Mouse (Mus musculus): ENCODE data around the gene Sh3bgrl3. TPM values are rescaled to one million over a fixed set of nuclear protein-coding genes. Genes with fewer than 3 reads are reported as not detected.

Gene Sh3bgrl3
- total RNA-seq, 2 experiments from 2014 or later: 250 to 270 TPM

DNA sequence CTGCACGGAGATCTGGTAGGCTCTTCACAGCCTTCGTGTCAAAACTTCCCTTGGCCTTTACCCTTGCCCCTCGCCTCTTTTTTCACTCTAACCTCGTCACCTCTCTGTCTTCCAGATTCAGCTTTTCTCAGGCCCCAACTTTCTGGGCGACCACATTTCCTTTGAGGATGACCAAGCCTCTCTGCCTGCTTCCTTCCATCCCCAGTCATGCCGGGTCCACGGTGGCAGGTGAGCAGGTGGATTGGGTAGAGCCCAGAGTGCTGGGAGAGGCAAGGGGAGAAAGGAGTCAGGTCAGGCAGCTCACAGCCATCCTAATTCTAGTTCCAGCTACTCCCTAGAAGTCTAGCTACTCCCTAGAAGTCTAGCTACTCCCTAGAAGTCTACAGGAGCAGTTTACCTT, 46.1 kb downstream of the Sh3bgrl3 start:
- DNase-seq (ENCODE audit: low spot score in 2 of 2): no peak

DNA sequence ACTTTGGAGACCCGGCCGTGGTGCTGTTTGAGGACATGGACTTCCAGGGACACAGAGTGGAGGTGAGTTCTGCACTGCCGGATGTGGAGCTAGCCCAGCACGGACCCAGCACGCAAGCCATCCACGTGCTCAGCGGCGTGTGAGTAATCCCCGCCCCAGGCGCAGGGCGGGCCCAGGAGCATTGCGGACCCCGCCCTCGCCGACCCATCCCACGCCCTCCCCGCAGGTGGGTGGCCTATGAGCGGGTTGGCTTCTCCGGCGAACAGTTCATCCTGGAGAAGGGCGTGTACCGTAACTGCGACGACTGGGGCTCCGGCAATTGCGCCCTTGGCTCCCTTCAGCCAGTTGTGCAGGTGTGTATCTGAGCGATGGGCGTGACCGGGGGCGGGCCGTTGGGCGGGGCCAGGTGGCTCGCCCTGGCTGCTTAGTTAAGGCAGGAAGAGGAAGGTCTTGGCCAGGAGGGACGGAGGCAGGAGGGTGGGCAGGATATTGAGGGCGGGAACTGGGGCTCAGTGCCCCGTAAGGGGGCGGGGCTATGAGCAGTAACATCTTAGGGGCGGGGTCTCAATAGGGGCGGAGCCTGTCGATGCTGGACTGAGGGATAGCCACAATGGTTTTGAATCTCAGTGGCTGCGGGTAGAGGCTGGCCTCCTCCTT, 46.7 kb downstream of the Sh3bgrl3 start:
- DNase-seq (ENCODE audit: low spot score in 2 of 2): peak; percentile 44 to 68

DNA sequence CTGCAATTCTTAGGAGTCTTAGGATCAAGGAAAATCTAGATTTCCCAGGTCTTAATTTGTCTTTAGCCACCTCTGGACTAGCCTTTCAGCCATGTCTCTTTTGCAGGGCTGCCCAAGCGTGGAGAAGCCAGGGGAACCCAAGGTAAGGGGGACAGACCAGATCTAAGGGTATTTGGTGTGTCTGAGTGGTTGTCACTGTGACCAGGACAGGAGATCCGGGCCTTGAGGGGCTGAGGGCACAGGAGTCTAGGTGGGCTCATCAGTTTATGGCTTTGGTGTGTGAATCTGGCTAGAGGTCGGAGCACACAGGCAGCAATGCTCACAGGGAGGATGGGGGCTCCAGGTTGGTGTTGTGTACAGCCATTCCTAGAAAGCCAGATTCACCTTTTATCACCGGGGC, 47.9 kb downstream of the Sh3bgrl3 start:
- DNase-seq (ENCODE audit: low spot score in 2 of 2): no peak

DNA sequence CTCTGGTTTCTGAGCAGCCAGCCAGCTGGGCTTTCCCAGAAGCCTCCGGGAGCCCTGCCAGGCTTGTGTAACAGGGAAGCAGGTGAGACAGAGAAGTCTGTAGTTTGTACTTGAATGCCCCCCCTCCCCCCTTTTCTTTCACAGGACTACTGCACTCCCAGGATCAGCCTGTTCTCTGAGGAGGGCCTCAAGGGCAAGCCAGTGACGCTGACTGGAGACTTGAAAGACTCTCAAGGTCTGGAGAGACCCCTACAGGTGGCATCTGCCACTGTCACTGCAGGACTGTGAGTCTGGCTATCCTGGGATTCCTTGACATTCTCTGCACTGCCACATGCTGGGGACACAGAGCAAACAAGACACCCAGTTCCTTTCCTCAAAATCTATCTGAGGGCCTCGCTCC, 49.9 kb downstream of the Sh3bgrl3 start:
- peak in 1 of 2 experiments; percentile 47 for DNase-seq (ENCODE audit: low spot score in 2 of 2)

Other genes with a start within 250 kb of the Sh3bgrl3 start
- gene Rps6ka1, start 241.0 kb downstream of the Sh3bgrl3 start, total RNA-seq (2021): 10 to 100 TPM; 10.6 to 10.9 TPM
- gene Hmgn2, start 160.1 kb downstream of the Sh3bgrl3 start, total RNA-seq (2021): 100 to 1,000 TPM in 1 of 2 experiments, 10 to 100 TPM in 1; 98.1 to 114 TPM
- 10 to 100 TPM; 56.6 to 61.9 TPM for gene Dhdds, start 127.9 kb downstream of the Sh3bgrl3 start, total RNA-seq (2021)
- not detected for gene Lin28a, start 109.9 kb downstream of the Sh3bgrl3 start, total RNA-seq (2021)
- gene Zfp683, start 75.0 kb downstream of the Sh3bgrl3 start, total RNA-seq (2021): not detected
- gene Crybg2, start 68.0 kb downstream of the Sh3bgrl3 start, total RNA-seq (2021): 1 to 10 TPM; 2.1 to 4.2 TPM
- gene Cd52, start 33.7 kb downstream of the Sh3bgrl3 start, total RNA-seq (2021): 1 to 10 TPM in 1 of 2 experiments, under 1 TPM in 1; 0.74 to 1.9 TPM
- gene Ubxn11, start 26.2 kb downstream of the Sh3bgrl3 start, total RNA-seq (2021): 10 to 100 TPM; 33.5 TPM
- gene Cep85, start 58.3 kb upstream of the Sh3bgrl3 start, total RNA-seq (2021): 10 to 100 TPM; 15.3 to 17.2 TPM
- gene Gm7534, start 74.2 kb upstream of the Sh3bgrl3 start, total RNA-seq (2021): not detected
- gene Catsper4, start 98.6 kb upstream of the Sh3bgrl3 start, total RNA-seq (2021): not detected
- gene Cnksr1, start 109.6 kb upstream of the Sh3bgrl3 start, total RNA-seq (2021): under 1 TPM; 0.13 to 0.64 TPM
- not detected for gene E130218I03Rik, start 114.9 kb upstream of the Sh3bgrl3 start, total RNA-seq (2021)
- 10 to 100 TPM; 11.9 to 12.2 TPM for gene Zfp593, start 116.8 kb upstream of the Sh3bgrl3 start, total RNA-seq (2021)
- gene Gm30191, start 118.1 kb upstream of the Sh3bgrl3 start, total RNA-seq (2021): not detected
- 1 to 10 TPM; 1.6 to 1.7 TPM for gene Grrp1, start 125.3 kb upstream of the Sh3bgrl3 start, total RNA-seq (2021)
- 10 to 100 TPM; 16.4 to 17.8 TPM for gene Pdik1l, start 159.1 kb upstream of the Sh3bgrl3 start, total RNA-seq (2021)
- gene Trim63, start 186.3 kb upstream of the Sh3bgrl3 start, total RNA-seq (2021): not detected
- gene Slc30a2, start 214.4 kb upstream of the Sh3bgrl3 start, total RNA-seq (2021): under 1 TPM in 1 of 2 experiments, not detected in 1; 0.10 TPM

Measured in layer of hippocampus, adult 18-20 months (tissue).